Mouse (Mus musculus) common myeloid progenitor, adult 5-6 weeks (primary cell): ENCODE data around the gene Pla2g2c. TPM values are rescaled to one million over a fixed set of nuclear protein-coding genes. Genes with fewer than 3 reads are reported as not detected.
A peak's percentile ranks its signal among the peaks of the same experiment; 100 is the strongest.

Experiments
- ATAC-seq: replicated peaks from 2 replicates; pipeline ENCODE4 v1.8.0; 2016; ENCODE audit warnings: low read depth, mild to moderate bottlenecking, moderate TSS enrichment, inconsistent platforms; ENCODE audit not compliant: poor library complexity, severe bottlenecking
- total RNA-seq: library from RNA; stranded (forward); fragments of 200-1000, 187-1606 nt; gene quantifications from 2 replicates; pipeline ENCODE4 v1.2.3, GENCODE M21; 2017

The Pla2g2c gene
- total RNA-seq, 1 experiment from 2014 or later = not detected

- no peak for ATAC-seq
Observed at GRCm38 (mm10) chr4:138745884-138746283, 21.3 kb downstream of the Pla2g2c start.

- no peak for ATAC-seq
Observed at GRCm38 (mm10) chr4:138746866-138747265, 22.3 kb downstream of the Pla2g2c start.

DNA sequence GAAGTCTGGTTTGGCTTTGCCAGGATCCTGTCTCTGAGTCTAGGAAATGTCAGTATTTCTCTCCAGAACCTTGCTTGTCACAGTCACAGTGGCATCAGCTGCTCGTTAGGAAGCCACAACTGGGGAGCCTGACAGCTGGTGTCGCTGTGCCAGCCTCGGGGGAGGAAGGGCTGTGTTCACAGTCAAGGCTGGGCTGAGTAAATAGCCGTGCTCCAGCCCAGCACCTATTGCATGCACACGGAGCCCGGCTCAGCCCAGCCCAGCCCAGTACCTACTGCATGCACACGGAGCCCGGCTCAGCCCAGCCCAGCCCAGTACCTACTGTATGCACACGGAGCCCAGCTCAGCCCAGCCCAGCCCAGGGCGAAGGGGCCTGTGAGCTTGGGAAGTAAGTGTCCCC is 23.3 kb downstream of the Pla2g2c start:
- no peak for ATAC-seq

DNA sequence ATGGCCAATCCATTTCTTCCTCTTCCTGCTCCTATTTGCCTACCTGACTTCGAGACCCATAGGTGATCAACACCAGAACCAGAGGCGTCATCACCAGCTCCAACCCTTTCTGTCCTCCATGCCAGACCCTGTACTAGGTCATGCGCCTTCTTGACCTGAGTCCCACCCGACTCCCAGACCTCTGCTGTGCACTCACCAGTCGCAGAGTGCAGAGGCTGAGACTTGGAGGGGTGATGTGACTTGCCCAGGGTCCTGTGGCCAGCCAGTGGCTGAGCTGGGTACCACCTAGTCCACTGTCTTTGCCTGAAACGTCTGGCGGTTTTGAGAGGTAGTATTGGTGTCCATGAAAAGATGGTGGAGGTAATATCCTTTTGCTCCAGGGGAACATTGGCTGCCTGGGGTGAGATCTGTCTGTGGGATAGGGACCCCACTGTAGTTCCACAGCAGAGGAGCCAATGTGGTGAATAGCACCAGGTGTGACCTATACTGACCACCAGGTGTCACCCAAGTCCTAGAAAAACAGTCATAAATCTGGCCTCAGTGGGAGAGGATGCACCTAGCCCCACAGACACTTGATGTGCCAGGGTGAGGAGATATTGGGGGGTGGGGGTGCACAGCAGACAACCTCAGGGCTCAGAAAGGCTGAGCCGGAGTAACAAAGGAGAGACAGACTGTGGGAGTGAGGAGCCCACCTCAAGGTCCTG is 23.9 kb downstream of the Pla2g2c start:
- peak; percentile 69; the same call in 1 of the 2 replicates for ATAC-seq

DNA sequence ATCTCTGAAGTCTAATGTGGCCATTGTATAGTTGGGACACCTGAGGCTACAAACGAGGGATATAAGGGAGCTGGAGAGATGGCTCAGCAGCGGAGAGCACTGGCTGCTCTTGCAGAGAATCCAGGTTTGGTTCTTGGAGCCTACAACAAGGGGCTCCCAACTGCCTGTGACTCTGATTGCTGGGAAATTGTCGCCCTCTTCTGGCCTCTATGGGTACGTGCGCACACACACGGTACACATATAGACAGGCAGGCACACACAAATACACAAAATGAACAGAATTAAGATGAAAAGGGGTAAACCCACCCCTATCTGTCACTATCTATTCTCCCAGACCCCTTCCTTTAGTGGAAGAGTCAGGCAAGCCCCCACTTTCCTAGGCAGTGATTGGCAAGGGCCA is 28.0 kb downstream of the Pla2g2c start:
- ATAC-seq = no peak

GRCm38 (mm10) chr4:138753608-138754007 is 29.0 kb downstream of the Pla2g2c start:
- ATAC-seq = no peak

GRCm38 (mm10) chr4:138754432-138754831 is 29.8 kb downstream of the Pla2g2c start:
- no peak for ATAC-seq

- no peak for ATAC-seq
Observed at GRCm38 (mm10) chr4:138755439-138755838, 30.8 kb downstream of the Pla2g2c start.

DNA sequence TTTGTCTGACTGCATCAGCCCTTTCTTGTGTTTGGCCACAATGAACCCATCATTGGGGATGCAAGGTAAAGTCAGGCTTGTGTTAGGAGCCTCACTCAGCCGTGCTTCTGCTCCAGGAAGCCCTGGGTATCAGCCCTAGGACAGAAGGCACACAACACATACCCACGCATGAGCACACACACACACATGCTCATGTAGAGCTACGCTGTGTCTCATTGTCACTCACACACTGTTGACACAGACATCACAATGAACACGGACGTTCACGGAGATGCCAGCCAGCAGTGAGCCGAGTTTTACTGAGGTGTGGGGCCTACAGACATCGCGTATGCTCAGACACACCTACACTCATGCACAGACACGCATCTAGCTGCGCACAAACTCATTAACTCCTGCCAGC is 31.4 kb downstream of the Pla2g2c start:
- ATAC-seq = no peak

DNA sequence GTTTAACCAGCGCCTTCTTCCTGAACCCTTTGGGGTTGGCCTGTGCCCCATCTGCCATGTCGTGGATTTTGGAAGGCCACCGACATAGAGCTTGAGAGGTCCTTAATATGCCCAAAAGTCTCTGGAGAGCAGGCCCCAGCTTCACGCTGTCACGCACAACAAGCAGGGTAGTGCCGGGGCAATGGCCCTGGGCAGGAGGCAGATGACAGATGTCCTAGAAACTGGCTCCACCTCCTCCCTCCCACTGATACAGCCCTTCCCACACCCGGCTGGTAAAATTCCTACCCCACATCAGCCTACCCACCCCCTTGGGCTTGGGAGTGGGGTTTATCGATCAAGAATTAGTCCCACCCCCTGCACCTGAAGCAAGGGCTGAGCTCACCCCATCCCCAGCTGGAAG is 32.8 kb downstream of the Pla2g2c start, which contains the start of gene Pla2g2f:
Gene Pla2g2f, minus strand, starts transcription at position 211 of the 400 bp plus-strand sequence.
- no peak for ATAC-seq

- no peak for ATAC-seq
Observed at GRCm38 (mm10) chr4:138762266-138762665, 37.7 kb downstream of the Pla2g2c start.

- no peak for ATAC-seq
Observed at GRCm38 (mm10) chr4:138771970-138772369, 47.4 kb downstream of the Pla2g2c start.

DNA sequence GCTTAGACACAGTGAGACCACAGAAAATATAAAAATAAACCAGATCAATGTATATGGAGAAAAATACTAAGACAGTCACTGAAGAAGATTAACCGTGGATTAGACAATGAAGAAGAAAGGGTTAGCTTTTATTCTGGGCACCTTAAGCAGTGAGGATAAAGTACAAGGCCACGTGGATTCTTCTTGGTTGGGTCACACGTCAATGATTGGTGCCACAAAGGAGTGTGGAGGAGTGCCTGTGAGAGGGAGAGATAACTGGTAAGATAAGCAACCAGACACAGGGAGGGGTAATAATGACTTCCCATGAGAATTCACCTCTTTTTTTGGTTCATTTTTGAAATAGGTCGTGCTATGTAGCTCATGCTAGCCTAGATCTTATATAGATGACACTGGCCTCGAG is 47.8 kb downstream of the Pla2g2c start:
- ATAC-seq = no peak

DNA sequence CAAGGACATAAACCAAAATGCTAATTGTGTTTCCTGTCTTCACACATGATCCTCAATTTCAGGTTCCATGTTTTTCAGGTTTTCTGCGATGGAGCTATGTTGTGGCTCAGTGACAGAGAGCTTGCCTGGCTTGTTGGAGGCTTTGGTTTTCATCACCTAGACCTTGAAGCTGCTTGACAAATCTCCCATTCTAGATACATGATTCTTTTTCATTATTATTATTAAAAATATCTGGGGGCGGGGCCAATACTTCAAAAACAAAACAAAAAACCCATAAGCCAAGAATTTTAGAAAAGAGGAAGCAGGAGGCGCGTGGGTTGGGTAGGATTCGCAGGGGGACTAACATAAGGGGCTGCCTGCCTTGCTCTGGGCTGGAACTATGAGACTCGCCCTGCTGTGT is 50.8 kb downstream of the Pla2g2c start, which contains the start of gene Pla2g2d:
Gene Pla2g2d, plus strand, starts transcription at position 301 of the 400 bp plus-strand sequence.
- no peak for ATAC-seq

GRCm38 (mm10) chr4:138777417-138778407 is 53.1 kb downstream of the Pla2g2c start:
- no peak for ATAC-seq

DNA sequence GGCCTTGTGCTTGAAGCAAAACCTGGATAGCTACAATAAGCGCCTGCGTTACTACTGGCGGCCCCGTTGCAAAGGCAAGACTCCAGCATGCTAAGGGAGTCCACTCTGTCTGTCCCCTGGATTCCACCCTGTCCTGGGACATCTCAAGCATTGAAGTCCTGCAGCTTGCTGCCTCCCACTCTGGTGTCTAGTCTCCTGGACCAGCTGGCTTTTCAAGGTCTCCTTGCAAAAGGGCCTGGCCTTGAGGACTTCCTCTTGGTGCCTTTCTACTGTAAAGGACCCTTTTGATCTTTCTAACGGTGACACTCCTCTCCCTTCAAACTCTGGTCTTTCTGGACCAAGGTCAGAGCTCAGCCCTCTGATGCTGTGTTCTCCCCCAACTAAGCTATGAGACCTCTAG is 55.7 kb downstream of the Pla2g2c start:
- ATAC-seq = no peak

- ATAC-seq = no peak
Observed at GRCm38 (mm10) chr4:138782098-138782497, 57.5 kb downstream of the Pla2g2c start.

DNA sequence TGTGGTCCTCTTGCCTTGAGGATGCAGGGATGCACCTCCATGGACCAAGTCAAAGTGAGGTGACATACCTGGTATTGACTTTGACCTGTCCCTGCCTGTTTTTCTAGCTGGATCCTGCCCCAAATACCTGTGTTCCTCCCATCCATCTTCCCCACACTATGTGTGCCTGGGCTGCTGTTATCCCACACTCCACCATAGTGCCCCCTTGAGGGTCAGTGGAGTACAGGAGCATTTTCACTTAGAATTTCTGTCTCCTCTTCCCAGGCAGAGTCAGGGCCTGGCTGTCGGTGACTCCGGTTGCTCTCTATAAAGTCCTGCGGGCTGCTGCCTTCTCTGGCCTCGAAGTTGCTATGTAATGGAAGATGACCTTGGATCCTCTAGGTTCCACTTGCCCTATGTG is 61.1 kb downstream of the Pla2g2c start:
- no peak for ATAC-seq

DNA sequence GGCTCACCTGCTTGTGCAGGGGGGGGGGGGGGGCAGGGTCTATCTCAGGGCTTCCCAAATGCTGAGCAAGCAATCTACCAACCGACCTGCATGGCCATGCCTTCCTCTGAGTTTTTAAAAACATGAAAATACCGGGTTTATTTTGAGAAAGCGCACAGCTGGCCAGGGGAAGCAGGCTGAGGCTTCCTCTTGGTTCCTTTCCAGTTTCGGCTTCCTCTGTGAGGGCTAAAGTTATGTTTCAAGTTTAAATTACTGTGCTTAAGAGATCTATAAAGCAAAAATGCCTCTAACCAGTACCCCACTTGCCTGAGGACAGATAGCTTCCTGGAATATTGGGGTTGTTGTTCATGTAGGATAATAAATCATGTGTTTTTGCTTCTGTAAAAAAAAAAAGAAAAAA is 61.5 kb downstream of the Pla2g2c start:
- ATAC-seq = no peak

DNA sequence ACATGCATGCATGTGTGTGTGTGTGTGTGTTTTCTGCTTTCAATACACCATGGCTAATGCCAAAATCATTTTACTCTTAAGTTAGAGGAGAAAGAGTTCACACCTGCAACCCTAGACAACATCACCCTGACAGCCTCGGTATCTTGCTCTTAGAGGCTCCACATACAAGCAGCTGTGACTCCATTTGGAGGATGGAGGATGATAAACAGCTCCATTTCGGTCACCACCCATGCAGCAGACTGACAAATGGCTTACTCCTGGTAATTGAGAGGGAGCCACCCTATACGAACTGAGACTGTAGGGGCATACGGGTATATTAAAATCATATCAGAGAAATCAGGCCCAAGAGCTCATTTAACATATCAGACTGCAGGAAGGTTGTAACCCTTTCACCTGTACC is 63.8 kb downstream of the Pla2g2c start:
- no peak for ATAC-seq

DNA sequence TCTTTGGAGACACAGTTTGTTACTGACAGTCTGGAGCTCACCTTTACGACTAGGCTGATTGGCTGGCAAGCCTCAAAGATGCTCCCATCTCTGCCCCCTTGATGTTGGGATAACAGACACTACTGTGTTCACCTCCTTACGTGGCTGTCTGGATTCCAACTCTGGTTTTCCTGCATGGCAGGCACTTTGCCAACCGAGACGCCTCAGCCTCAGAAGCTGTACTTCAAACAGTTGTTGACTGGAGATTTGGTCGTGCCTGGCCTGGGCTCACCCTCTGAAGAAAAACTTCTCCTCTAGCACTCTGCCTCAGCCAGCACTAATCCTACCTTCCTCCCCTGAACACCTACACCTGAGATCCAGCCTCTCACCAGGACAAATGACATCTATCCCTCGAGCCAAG is 66.9 kb downstream of the Pla2g2c start:
- no peak for ATAC-seq
